Mouse (Mus musculus) lung, embryonic 14.5 days (tissue): ENCODE measurements at regions not wholly inside any gene's neighbourhood (a gene's known extent, or its start where the extent isn't known, plus 50 kb on each side); places are given as distances from the start of the nearest gene placed in this dataset.

ENCODE experiments used
- ATAC-seq: fragments of 200-750 bp; cut with Nextera tagmentation; 2 replicates; pipeline ENCODE4 v1.8.0; 2017; ENCODE audit warnings: mild to moderate bottlenecking, moderate TSS enrichment, moderate library complexity; ENCODE audit not compliant: insufficient read depth
- DNase-seq: peaks from one replicate; pipeline ENCODE4 v3.0.0-alpha.2; 2015
- H3K27ac ChIP-seq: fragments of 300-500 bp; sonication (generic); 2 replicates; pipeline ENCODE4 v1.5.1; 2014; ENCODE audit warnings: low read depth, mild to moderate bottlenecking, moderate library complexity
- H3K27me3 ChIP-seq: fragments of 300-500 bp; sonication (generic); 2 replicates; pipeline ENCODE4 v1.6.1; 2014; ENCODE audit warnings: low read length, control low read depth; ENCODE audit not compliant: insufficient read depth
- H3K36me3 ChIP-seq: fragments of 300-500 bp; sonication (generic); 2 replicates; pipeline ENCODE4 v1.6.1; 2014; ENCODE audit warnings: control low read depth; ENCODE audit not compliant: insufficient read depth
- H3K4me1 ChIP-seq: fragments of 300-500 bp; sonication (generic); 2 replicates; pipeline ENCODE4 v1.6.1; 2014; ENCODE audit warnings: antibody characterized with exemption, control low read depth; ENCODE audit not compliant: insufficient read depth
- H3K4me2 ChIP-seq: fragments of 300-500 bp; sonication (generic); 2 replicates; pipeline ENCODE4 v1.6.1; 2014; ENCODE audit warnings: mild to moderate bottlenecking
- H3K4me3 ChIP-seq: fragments of 300-500 bp; sonication (generic); 2 replicates; pipeline ENCODE4 v1.5.1; 2014; ENCODE audit warnings: low read depth, low read length
- H3K9ac ChIP-seq: fragments of 300-500 bp; sonication (generic); 2 replicates; pipeline ENCODE4 v1.6.1; 2014
- H3K9me3 ChIP-seq: fragments of 300-500 bp; sonication (generic); 2 replicates; pipeline ENCODE4 v1.6.1; 2016; ENCODE audit warnings: low read depth, low read length, control low read depth
- CTCF ChIP-seq: IDR thresholded peaks from 2 replicates; pipeline ENCODE4 v1.5.1; 2016; ENCODE audit warnings: antibody characterized with exemption, low read depth
- WGBS: fragments of 180-500 bp; shearing (Covaris S2); extraction: QIAGEN DNeasy Blood & Tissue Kit; methylation state at CpG from one replicate; pipeline ENCODE4 v1.1.7; 2014; 5-methylcytosine and 5-hydroxymethylcytosine counted together

DNA sequence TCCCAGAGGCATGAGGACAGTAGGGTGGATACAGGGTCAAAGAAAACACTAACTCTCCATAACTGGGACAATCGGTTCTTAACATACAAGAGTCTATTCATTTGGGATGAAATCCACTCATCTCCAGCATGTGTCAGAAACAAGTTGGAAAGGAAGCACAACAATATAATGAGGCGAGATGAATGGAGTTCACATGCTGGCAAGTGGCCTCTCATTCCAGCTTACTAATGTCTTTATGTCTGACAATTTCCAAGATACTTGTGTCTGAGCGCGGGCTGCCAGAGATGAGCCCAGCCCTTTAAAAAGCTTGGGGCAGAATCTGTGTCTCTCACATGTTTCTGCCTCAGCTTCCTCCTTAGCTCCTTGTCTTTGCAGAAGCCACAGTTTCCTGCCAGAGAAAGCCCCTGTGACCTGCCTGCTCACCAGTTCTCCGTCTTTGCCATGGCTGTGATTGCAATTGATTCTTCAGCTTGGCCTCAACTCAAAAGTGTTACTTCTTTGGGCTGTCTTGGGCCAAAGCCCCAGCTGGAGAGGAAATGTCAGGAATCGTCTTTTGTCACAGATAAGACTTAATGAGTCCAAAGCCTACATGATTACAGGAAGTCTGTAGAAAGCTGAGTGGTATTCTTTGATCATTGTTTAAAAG, 352.5 kb downstream of the Plk2 start:
- no peak overlapping the region for H3K4me3 ChIP-seq
- no peak overlapping the region for H3K9ac ChIP-seq
- H3K27me3 ChIP-seq: no peaks in the 10 kb centered on the region
- H3K4me2 ChIP-seq: no peak overlapping the region
- H3K9me3 ChIP-seq: no peaks in the 10 kb centered on the region
- DNase-seq (peak; percentile 94), ATAC-seq (peak; percentile 94)
- H3K27ac ChIP-seq: peak overlapping the region; percentile 19; the same call in 1 of the 2 replicates
- H3K4me1 ChIP-seq: 0 out of 2 replicates have a peak, but pooled peaks cover 3% of the 10 kb centered on the region
- H3K36me3 ChIP-seq: no peaks in the 10 kb centered on the region
- no peak for TF ChIP-seq CTCF
- WGBS: 24% methylated on average over 6 of the region's 6 CpGs

DNA sequence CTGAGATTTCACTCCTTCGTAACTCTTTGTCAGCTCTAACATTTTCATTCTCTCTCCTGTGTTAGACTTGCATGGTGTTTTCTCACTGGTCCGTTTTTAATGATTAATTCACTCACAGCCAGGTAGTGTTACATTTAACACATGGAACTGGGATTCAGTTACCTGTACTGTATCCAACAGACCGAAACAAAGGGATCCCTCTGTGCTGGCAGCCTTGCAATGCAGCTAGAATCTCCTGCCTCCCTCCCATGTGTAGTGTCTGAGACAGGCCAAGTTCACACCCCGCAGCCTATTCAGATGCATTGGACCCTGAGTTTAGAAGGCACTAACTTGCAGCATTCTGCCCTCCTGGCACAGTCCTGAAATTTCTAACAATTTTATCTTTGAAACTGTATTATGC, 357.9 kb downstream of the Plk2 start:
- no peak overlapping the region for H3K27ac ChIP-seq
- H3K36me3 ChIP-seq: no peaks in the 10 kb centered on the region
- WGBS: 81% methylated on average over 4 of the region's 4 CpGs
- no peak for TF ChIP-seq CTCF
- no peak overlapping the region for H3K4me2 ChIP-seq
- no peak for DNase-seq
- H3K9ac ChIP-seq: no peak overlapping the region
- H3K9me3 ChIP-seq: no peaks in the 10 kb centered on the region
- H3K4me1 ChIP-seq: no peaks in the 10 kb centered on the region
- H3K4me3 ChIP-seq: no peak overlapping the region
- ATAC-seq: no peak
- H3K27me3 ChIP-seq: no peaks in the 10 kb centered on the region

DNA sequence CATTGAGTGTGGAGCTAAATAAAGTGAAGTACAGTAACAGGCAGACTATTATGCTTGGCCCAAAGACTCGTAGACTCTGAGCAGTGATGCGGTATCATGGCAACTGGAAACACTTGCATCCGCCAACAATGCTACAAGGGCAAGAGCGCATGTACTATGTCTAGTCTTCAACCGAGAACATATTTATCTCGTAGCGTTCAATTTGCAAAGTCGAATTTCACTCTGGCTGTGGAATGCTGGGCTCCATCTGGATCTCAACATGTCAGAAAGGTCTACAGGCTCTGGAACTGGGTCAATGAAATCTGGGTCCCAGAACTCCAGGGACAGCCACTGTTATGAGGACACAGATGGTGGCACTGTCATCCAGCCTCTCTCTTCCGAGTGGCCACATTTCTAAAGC, 359.7 kb downstream of the Plk2 start:
- H3K9me3 ChIP-seq: no peaks in the 10 kb centered on the region
- no peak overlapping the region for H3K9ac ChIP-seq
- no peak overlapping the region for H3K27ac ChIP-seq
- no peak overlapping the region for H3K4me2 ChIP-seq
- ATAC-seq (no peak), DNase-seq (peak; percentile 22)
- H3K27me3 ChIP-seq: no peaks in the 10 kb centered on the region
- WGBS: 84% methylated on average over 9 of the region's 9 CpGs
- H3K36me3 ChIP-seq: no peaks in the 10 kb centered on the region
- no peak overlapping the region for H3K4me3 ChIP-seq
- TF ChIP-seq CTCF: no peak
- H3K4me1 ChIP-seq: no peaks in the 10 kb centered on the region

DNA sequence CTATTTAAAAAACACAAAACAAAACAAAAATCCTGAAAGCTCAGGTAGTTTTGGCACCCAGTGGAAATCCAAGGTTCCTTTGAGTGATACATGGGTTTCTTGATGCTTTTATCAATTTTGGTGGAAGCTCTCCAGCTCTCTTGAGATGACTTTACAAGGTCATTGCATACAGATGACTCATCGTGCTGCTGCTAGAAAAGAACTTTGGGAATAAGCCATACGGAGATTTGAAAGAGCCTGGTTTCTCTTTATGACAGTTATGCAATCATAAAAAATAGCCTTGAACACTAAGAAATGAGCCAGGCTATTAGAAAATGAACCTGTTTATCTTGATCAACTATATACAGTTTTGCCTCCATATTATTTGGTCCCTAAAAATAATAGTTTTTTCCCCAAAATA, 362.0 kb downstream of the Plk2 start:
- no peaks in the 10 kb centered on the region for H3K27me3 ChIP-seq
- ATAC-seq: no peak
- TF ChIP-seq CTCF: no peak
- no peak overlapping the region for H3K4me3 ChIP-seq
- H3K9ac ChIP-seq: no peak overlapping the region
- WGBS: 58% methylated on average over 2 of the region's 2 CpGs
- H3K9me3 ChIP-seq: no peaks in the 10 kb centered on the region
- DNase-seq: no peak
- no peaks in the 10 kb centered on the region for H3K4me1 ChIP-seq
- no peak overlapping the region for H3K4me2 ChIP-seq
- H3K36me3 ChIP-seq: no peaks in the 10 kb centered on the region
- H3K27ac ChIP-seq: no peak overlapping the region

DNA sequence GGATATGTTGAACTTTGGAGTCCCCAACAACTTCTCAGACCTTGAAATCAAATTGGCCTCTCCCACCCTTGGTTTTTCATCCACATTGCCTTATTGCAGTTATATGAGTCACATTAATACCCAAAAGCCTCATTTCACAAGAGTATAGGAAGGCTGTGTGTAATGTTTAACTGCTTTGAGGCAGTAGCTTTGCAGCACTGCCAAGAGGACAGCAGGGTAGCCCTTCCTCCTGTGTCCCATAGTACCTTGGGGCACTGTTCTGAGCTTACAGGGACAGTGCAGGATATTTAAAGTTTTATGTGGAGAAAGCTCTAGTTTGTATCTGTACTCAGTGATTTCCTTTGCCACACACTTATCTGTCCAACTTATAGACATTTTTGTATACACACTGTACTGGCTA, 374.4 kb downstream of the Plk2 start:
- no peak overlapping the region for H3K27ac ChIP-seq
- no peak overlapping the region for H3K9ac ChIP-seq
- H3K4me1 ChIP-seq: no peaks in the 10 kb centered on the region
- no peak overlapping the region for H3K4me2 ChIP-seq
- DNase-seq: no peak
- H3K36me3 ChIP-seq: no peaks in the 10 kb centered on the region
- no peak for ATAC-seq
- H3K9me3 ChIP-seq: no peaks in the 10 kb centered on the region
- no peak overlapping the region for H3K4me3 ChIP-seq
- TF ChIP-seq CTCF: no peak
- no peaks in the 10 kb centered on the region for H3K27me3 ChIP-seq

DNA sequence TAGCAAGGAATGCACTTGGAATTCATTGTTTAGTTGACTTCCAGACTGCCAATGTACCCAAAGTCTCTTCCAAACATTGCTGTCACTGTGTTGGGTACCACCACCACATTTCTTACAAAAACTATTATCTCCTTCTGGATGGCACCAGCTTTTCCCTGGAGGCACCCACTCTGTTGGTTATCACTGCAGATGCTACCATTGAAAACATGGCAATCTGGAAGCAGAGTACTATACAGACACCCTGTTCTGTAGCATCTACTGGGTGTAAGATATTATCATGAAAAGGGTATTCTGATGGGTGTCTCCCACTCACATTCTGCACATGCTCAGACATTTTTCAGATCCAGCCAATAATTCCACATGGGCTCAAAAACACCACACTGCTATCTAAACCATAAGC, 380.4 kb downstream of the Plk2 start:
- no peak for TF ChIP-seq CTCF
- no peak overlapping the region for H3K4me3 ChIP-seq
- H3K4me2 ChIP-seq: no peak overlapping the region

DNA sequence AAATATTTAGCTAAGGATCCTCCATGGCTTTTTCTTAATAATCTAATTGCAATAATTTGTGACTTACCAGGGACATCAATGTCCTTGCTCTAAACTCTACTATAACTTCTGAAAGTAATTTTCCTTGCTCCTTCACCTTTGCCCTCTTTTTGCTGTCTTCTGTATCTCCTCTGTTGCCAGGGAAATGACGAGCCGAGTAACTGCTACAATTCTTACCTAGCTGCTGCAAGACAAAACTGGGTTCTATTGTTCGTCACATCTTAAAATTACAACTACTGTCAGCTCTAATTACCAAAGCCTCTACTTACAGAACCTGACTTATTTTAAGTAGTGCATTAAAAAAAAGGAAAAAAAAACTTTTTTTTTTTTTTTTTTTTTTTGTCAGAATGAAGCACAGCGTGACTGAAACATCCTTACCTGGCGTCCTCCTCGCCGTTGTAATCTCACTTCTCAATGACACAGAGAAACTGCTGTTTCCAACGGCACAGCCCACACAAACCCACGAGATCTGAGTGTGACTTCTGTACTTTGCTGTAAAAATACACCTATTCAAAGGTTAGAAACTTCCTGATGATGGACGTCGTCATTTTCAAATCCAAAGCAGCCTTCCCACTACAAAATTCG, 389.4 kb downstream of the Plk2 start:
- Histone ChIP-seq H3K9me3 (no peaks in the 10 kb centered on the region), H3K36me3 (no peaks in the 10 kb centered on the region), H3K27ac (no peak overlapping the region), H3K27me3 (no peaks in the 10 kb centered on the region), H3K4me3 (no peak overlapping the region), H3K4me1 (no peaks in the 10 kb centered on the region), H3K4me2 (no peak overlapping the region), H3K9ac (no peak overlapping the region)
- no peak for TF ChIP-seq CTCF
- no peak for DNase-seq
- 71% methylated on average over 12 of the region's 12 CpGs for WGBS
- ATAC-seq: no peak

More for the DNA sequence above, 380.4 kb downstream of the Plk2 start:
- Histone ChIP-seq H3K36me3 (no peaks in the 10 kb centered on the region), H3K27ac (no peak overlapping the region), H3K9ac (no peak overlapping the region), H3K9me3 (no peaks in the 10 kb centered on the region), H3K4me1 (no peaks in the 10 kb centered on the region), H3K27me3 (no peaks in the 10 kb centered on the region)
- no peak for DNase-seq
- no peak for ATAC-seq
